Mouse (Mus musculus) megakaryocyte, embryonic 14.5 days (primary cell): ENCODE measurements around the gene Cldn4. TPM values are rescaled to one million over a fixed set of nuclear protein-coding genes. Genes with fewer than 3 reads are reported as not detected.

ENCODE experiments used
- H3K27me3 ChIP-seq: replicated peaks from 2 replicates; pipeline ENCODE3; 2012; ENCODE audit warnings: inconsistent platforms
- H3K36me3 ChIP-seq: replicated peaks from 2 replicates; pipeline ENCODE3; 2012; ENCODE audit warnings: low read length, inconsistent platforms, mixed read lengths
- H3K4me1 ChIP-seq: 2 replicates; pipeline ENCODE4 v1.6.1; 2012; ENCODE audit warnings: inconsistent platforms
- H3K4me3 ChIP-seq: replicated peaks from 2 replicates; pipeline ENCODE3; 2012; ENCODE audit warnings: moderate library complexity, mild to moderate bottlenecking, inconsistent platforms
- H3K9me3 ChIP-seq: 2 replicates; pipeline ENCODE4 v1.6.1; 2012; ENCODE audit warnings: inconsistent platforms
- FLI1 ChIP-seq: IDR thresholded peaks from 2 replicates; pipeline ENCODE4 v1.6.1; 2012; ENCODE audit warnings: low read length, inconsistent platforms, mixed read lengths
- GATA1 ChIP-seq: IDR thresholded peaks from 3 replicates; pipeline ENCODE4 v1.6.1; 2012; ENCODE audit warnings: mixed read lengths, low read length, inconsistent platforms, borderline replicate concordance
- polyA plus RNA-seq: library from polyadenylated mRNA; stranded (reverse); fragments of >175 nt; gene quantifications from 2 replicates; pipeline ENCODE4 v1.2.3, GENCODE M21; 2012; ENCODE audit warnings: low replicate concordance; ENCODE audit not compliant: insufficient read depth

Cldn4 gene
- polyA plus RNA-seq = not detected in 2 replicates

DNA sequence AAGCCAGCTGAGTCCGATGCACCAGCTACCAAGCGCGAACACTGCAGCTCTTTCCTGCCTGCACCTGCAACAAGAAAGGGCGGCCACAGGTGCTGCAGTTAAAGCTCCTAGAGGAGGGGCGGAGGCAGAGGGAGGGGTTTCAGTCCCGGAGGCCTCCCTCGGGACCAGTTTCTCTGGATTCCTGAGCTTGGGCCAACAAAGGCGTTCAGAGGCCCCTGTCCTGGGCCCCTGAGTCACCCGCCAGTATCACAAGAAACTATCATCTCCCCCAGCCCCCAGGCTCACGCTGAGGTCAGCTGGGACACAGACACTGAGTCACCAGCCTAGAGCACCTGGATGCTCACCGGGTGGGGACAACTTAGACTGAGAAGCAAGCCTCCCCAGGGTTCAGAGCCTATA, at the start of gene Cldn4:
TSS of gene Cldn4 (minus strand) at position 78 of the 399 bp plus-strand sequence.
- peaks cover 11% of the 10 kb centered on the region for H3K27me3 ChIP-seq
- no peak within 1 kb of the TSS for H3K4me3 ChIP-seq
- peaks cover 2% of the 10 kb centered on the region for H3K36me3 ChIP-seq
- H3K9me3 ChIP-seq = no peaks in the 10 kb centered on the region
- peaks cover 76% of the 10 kb centered on the region for H3K4me1 ChIP-seq
- no peak for TF ChIP-seq GATA1
- TF ChIP-seq FLI1 = no peak

DNA sequence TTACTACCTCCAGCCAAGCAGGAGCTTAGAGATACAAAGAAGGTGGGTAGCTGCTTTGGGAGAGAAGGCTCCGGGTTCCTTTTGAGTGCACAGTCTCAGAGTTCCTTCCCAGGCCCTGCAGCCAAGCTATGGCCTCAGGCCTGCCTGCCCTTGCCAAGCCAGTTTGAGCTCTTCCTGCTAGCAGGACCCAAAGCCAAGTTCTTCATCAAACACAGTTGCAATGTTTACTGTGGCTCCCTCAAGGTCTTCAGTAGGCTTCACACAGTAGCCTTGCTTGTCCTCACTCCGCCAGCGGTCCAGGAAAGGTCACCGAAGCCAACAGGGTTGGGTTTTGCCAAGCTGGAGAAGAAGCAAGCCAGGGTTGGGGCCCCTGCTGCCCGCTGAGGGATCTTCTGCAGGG, 45.8 kb upstream of the Cldn4 start:
- no peaks in the 10 kb centered on the region for H3K36me3 ChIP-seq
- no peaks in the 10 kb centered on the region; the same call in 1 of the 2 replicates for H3K9me3 ChIP-seq
- TF ChIP-seq FLI1 (no peak), GATA1 (no peak)
- H3K27me3 ChIP-seq = peaks cover 43% of the 10 kb centered on the region
- H3K4me3 ChIP-seq = no peak overlapping the region
- peaks cover 31% of the 10 kb centered on the region for H3K4me1 ChIP-seq

DNA sequence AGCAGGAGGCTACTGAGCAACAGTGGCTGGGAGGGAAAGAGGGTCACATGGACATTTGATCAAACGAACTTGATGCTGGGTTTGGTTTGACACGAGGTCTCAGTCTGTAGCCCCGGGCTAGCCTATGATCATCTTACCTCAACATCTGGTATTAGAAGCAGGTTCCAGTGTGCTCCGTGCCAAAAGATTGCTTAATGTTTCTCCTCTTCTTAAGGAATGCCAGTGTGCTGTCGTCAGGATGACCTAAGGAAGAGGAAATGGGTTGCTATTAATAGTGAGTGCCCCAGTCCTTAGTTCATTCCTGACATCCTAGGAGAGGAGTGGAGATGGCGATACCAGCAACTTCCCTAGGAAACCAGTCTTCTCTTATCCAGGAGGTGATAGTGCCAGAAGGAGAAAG, 43.0 kb upstream of the Cldn4 start:
- H3K4me1 ChIP-seq = peaks cover 59% of the 10 kb centered on the region
- no peak for TF ChIP-seq FLI1
- TF ChIP-seq GATA1 = no peak
- peaks cover 66% of the 10 kb centered on the region for H3K27me3 ChIP-seq
- H3K36me3 ChIP-seq = no peaks in the 10 kb centered on the region
- peak overlapping the region; percentile 4 for H3K4me3 ChIP-seq
- H3K9me3 ChIP-seq = peaks cover 5% of the 10 kb centered on the region; the same call in 1 of the 2 replicates

- H3K27me3 ChIP-seq = peaks cover 71% of the 10 kb centered on the region
- H3K4me3 ChIP-seq = peak overlapping the region; percentile 46
- peaks cover 5% of the 10 kb centered on the region; the same call in 1 of the 2 replicates for H3K9me3 ChIP-seq
- no peaks in the 10 kb centered on the region for H3K36me3 ChIP-seq
- TF ChIP-seq FLI1 (no peak), GATA1 (no peak)
- peaks cover 62% of the 10 kb centered on the region for H3K4me1 ChIP-seq
These were observed 42.4 kb upstream of the Cldn4 start for GRCm38 (mm10) chr5:134989166-134989565.

DNA sequence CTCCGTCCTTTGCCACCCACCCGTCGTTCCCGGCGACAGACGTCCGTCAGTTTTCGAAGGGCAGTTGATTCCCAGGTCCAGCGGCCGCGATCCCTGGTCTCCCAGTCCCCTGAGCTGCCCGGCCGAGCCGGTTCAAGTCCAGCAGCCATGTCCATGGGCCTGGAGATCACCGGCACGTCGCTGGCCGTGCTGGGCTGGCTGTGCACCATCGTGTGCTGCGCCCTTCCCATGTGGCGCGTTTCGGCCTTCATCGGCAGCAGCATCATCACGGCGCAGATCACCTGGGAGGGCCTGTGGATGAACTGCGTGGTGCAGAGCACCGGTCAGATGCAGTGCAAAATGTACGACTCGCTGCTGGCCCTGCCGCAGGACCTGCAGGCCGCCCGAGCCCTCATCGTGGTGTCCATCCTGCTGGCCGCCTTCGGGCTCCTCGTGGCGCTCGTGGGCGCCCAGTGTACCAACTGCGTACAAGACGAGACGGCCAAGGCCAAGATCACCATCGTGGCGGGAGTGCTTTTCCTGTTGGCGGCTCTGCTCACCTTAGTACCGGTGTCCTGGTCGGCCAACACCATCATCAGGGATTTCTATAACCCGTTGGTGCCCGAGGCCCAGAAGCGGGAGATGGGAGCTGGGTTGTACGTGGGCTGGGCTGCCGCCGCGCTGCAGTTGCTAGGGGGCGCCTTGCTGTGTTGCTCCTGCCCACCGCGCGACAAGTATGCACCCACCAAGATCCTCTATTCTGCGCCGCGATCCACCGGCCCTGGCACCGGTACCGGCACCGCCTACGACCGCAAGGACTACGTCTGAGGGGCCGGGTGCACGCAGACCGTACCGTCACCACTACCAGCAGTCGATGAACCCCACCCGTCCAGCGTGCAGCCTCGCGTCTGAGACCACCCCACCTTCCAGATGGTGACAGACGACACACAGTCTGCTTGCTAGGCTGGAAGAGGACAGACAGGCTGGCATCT, 39.8 kb upstream of the Cldn4 start:
- Histone ChIP-seq H3K4me1 (peaks cover 64% of the 10 kb centered on the region), H3K27me3 (peaks cover 71% of the 10 kb centered on the region), H3K9me3 (peaks cover 5% of the 10 kb centered on the region; the same call in 1 of the 2 replicates), H3K4me3 (peak overlapping the region; percentile 84), H3K36me3 (no peaks in the 10 kb centered on the region)
- TF ChIP-seq FLI1 = no peak
- no peak for TF ChIP-seq GATA1

DNA sequence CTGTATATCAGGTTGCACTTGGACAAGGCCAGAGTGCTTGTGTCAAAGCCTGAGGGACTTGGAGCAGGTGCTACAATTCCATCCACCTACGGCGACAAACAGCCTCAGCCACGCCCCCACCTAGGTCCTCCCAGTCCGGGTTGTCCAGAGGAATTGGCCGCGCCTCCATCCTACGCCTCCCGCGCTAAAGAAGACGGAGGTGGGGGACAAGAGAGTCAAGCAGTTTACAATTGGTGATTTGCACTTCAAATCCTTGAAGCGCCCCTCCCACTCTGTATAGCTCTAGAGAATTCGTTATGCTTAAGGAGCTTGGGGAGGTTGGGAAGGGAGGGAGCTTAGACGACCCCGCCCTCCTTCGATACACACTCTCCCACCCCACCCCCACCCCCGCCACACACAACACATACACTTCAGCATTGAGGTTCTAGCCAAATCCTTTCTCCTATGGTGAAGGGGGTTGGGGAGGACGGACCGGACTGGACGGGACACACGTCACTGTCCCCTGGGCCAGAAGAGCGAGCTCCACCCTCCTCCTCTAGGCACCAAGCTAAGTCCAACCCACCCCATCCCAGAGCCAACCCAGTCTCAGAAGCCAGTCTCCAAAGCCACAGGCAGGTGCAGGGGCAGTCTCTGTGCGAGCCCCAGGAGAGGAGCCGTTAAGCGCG, 39.0 kb upstream of the Cldn4 start, which contains the start of gene Cldn3:
TSS of gene Cldn3 (plus strand) at position 582 of the 665 bp plus-strand sequence.
- no peaks in the 10 kb centered on the region for H3K36me3 ChIP-seq
- H3K9me3 ChIP-seq = peaks cover 5% of the 10 kb centered on the region; the same call in 1 of the 2 replicates
- no peak for TF ChIP-seq FLI1
- no peak for TF ChIP-seq GATA1
- peak within 1 kb of the TSS; percentile 84 for H3K4me3 ChIP-seq
- peaks cover 69% of the 10 kb centered on the region for H3K27me3 ChIP-seq
- H3K4me1 ChIP-seq = peaks cover 67% of the 10 kb centered on the region

- Histone ChIP-seq H3K27me3 (peaks cover 53% of the 10 kb centered on the region), H3K36me3 (no peaks in the 10 kb centered on the region), H3K9me3 (peaks cover 5% of the 10 kb centered on the region; the same call in 1 of the 2 replicates), H3K4me1 (peaks cover 47% of the 10 kb centered on the region), H3K4me3 (no peak overlapping the region)
- TF ChIP-seq GATA1 (no peak), FLI1 (no peak)
These were observed 37.0 kb upstream of the Cldn4 start for GRCm38 (mm10) chr5:134983771-134984170.

GRCm38 (mm10) chr5:134983111-134983510, 36.4 kb upstream of the Cldn4 start:
- H3K4me1 ChIP-seq = peaks cover 44% of the 10 kb centered on the region
- TF ChIP-seq FLI1 = no peak
- TF ChIP-seq GATA1 = no peak
- H3K4me3 ChIP-seq = no peak overlapping the region
- peaks cover 52% of the 10 kb centered on the region for H3K27me3 ChIP-seq
- peaks cover 5% of the 10 kb centered on the region; the same call in 1 of the 2 replicates for H3K9me3 ChIP-seq
- no peaks in the 10 kb centered on the region for H3K36me3 ChIP-seq

DNA sequence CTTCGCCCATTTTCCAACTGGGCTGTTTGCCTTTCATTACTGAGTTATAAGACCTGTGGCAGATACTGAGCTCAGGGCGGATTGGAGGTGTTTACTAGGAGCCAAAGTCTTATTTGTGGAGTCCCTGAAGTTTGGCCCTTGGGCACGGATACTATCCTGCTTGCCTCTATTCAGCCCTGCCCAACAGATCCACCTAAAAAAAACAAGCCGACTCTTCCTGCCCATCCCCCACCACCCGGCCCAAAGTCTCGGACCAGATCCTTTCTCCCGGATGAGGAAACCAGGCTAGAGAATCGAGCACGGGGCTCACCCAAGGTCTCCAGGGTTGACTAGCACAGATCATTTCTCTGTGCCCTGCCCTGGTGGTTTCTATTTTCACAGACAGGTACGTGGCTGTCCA, 34.4 kb upstream of the Cldn4 start:
- no peak for TF ChIP-seq FLI1
- TF ChIP-seq GATA1 = no peak
- Histone ChIP-seq H3K4me3 (no peak overlapping the region), H3K9me3 (peaks cover under 1% of the 10 kb centered on the region; the same call in 1 of the 2 replicates), H3K27me3 (peaks cover 36% of the 10 kb centered on the region), H3K36me3 (no peaks in the 10 kb centered on the region), H3K4me1 (peaks cover 37% of the 10 kb centered on the region)
